In genomic region chr11:110436998-110437397, GRCm38 (mm10) we compare ENCODE assay signal across 24 mouse cellular contexts. TPM values are rescaled to one million over a fixed set of nuclear protein-coding genes. Genes with fewer than 3 reads are reported as not detected.
DNase-seq lines count a peak whose midpoint lies in the region; ATAC-seq and TF ChIP-seq lines count a peak whose summit lies in the region.
"Had no signal": no experiment of that assay in that cellular context is flagged by ENCODE, and none has a peak within 500 bp of the region (broad histone marks: within the 10 kb centered on the region; RNA-seq: fewer than 3 reads in every experiment).

No protein-coding gene starts in this region.

- no peak for DNase-seq in midbrain, embryonic 10.5 days (ENCODE audit: low spot score)
- peak; percentile 46 for DNase-seq in CH12.LX (ENCODE audit: extremely low read depth)
- DNase-seq in brain, embryonic 14.5 days (ENCODE audit: low read depth), result peak; percentile 33
- DNase-seq in heart, postnatal 4 days, result no peak
- DNase-seq: adrenal gland, adult 8-10 months; adrenal gland, postnatal 25 days; cerebellum, adult 18-20 months; cerebellum, adult 9-10 months; cerebellum, postnatal 14 days; gastrocnemius, postnatal 25 days; heart, adult 18-20 months; heart, postnatal 10 days; heart, postnatal 36 days had no signal

- dilution Hi-C loops in CH12.LX (cut with MboI; ENCODE audit: extremely low pct_ligation_motif_present, extremely low pct_unique_long_range_greater_than_20kb, low sequenced_read_pairs), result no loop called here

- no peak overlapping the region for H3K27ac ChIP-seq in forebrain, embryonic 16.5 days (ENCODE audit: low read length)
- H3K27ac ChIP-seq in forebrain, embryonic 12.5 days, result no peak overlapping the region
- H3K27ac ChIP-seq in midbrain, embryonic 13.5 days, result no peak overlapping the region
- no peak overlapping the region for H3K27ac ChIP-seq in midbrain, embryonic 10.5 days (replicated peaks)
- H3K27ac ChIP-seq in CH12.LX (ENCODE audit: insufficient read depth, low read depth), result peak overlapping the region; percentile 85
- H3K27ac ChIP-seq: heart, embryonic 15.5 days; hindbrain, embryonic 14.5 days; hindbrain, postnatal 0 days had no signal

- H3K4me1 ChIP-seq in forebrain, embryonic 16.5 days (replicated peaks; ENCODE audit: control insufficient read depth, insufficient read depth, low read length), result peaks cover 4% of the 10 kb centered on the region
- peaks cover 16% of the 10 kb centered on the region for H3K4me1 ChIP-seq in forebrain, embryonic 12.5 days
- H3K4me1 ChIP-seq in midbrain, embryonic 13.5 days (replicated peaks), result peaks cover 16% of the 10 kb centered on the region
- H3K4me1 ChIP-seq in midbrain, embryonic 10.5 days, result peaks cover 28% of the 10 kb centered on the region
- H3K4me1 ChIP-seq in CH12.LX (ENCODE audit: control insufficient read depth in 1 of 2, insufficient read depth in 2 of 2), result peaks cover 34 to 84% of the 10 kb centered on the region in 2 experiments
- H3K4me1 ChIP-seq: heart, embryonic 12.5 days; heart, embryonic 15.5 days had no signal

- no peaks in the 10 kb centered on the region for H3K9me3 ChIP-seq in forebrain, embryonic 16.5 days (ENCODE audit: control insufficient read depth, low read length)
- H3K9me3 ChIP-seq in forebrain, embryonic 12.5 days, result 0 out of 2 replicates have a peak, but pooled peaks cover 5% of the 10 kb centered on the region
- no peaks in the 10 kb centered on the region for H3K9me3 ChIP-seq in midbrain, embryonic 13.5 days
- H3K9me3 ChIP-seq in midbrain, embryonic 10.5 days (replicated peaks), result peaks cover 4% of the 10 kb centered on the region; the same call in 1 of the 2 replicates
- peaks cover 8% of the 10 kb centered on the region for H3K9me3 ChIP-seq in CH12.LX (replicated peaks; ENCODE audit: low read length)
- H3K9me3 ChIP-seq: heart, embryonic 15.5 days had no signal

- no peaks in the 10 kb centered on the region for H3K79me2 ChIP-seq in CH12.LX (replicated peaks; ENCODE audit: control insufficient read depth, extremely low read depth, insufficient read depth, poor library complexity, severe bottlenecking)

- in situ Hi-C loops in CH12.LX (cut with MboI; ENCODE audit: low pct_ligation_motif_present, low pct_unique_long_range_greater_than_20kb, low sequenced_read_pairs), result loop anchor here (10.0 kb wide), 1 partner anchor 72 kb away; no protein-coding TSS in a partner anchor

- TF ChIP-seq CTCF in CH12.LX (conservative IDR thresholded peaks at IDR 0.05 in 1 of 2, IDR thresholded peaks at IDR 0.05 in 1 of 2; ENCODE audit: low read depth in 2 of 2, low read length in 2 of 2), result no peak
- TF ChIP-seq CTCF in brain, embryonic 14.5 days (IDR thresholded peaks at IDR 0.05; ENCODE audit: borderline replicate concordance, extremely low read depth, insufficient read depth, insufficient read length), result no peak

- WGBS in forebrain, embryonic 16.5 days, result 17% methylated on average over 12 of the region's 12 CpGs
- WGBS in forebrain, embryonic 12.5 days, result 11% methylated on average over 12 of the region's 12 CpGs
- WGBS in midbrain, embryonic 13.5 days, result 14% methylated on average over 12 of the region's 12 CpGs
- WGBS in midbrain, embryonic 10.5 days, result 38% methylated on average over 12 of the region's 12 CpGs

- 0 out of 2 replicates have a peak overlapping the region, but pooled peaks have one; percentile 0 for H3K9ac ChIP-seq in forebrain, embryonic 16.5 days (replicated peaks; ENCODE audit: low read depth, low read length)
- no peak overlapping the region for H3K9ac ChIP-seq in forebrain, embryonic 12.5 days
- no peak overlapping the region for H3K9ac ChIP-seq in midbrain, embryonic 13.5 days (replicated peaks)
- H3K9ac ChIP-seq in CH12.LX (ENCODE audit: insufficient read depth, low read depth), result peak overlapping the region; percentile 11; the same call in 1 of the 2 replicates
- H3K9ac ChIP-seq: heart, embryonic 12.5 days; heart, embryonic 15.5 days; hindbrain, embryonic 14.5 days had no signal

- peak; percentile 30; the same call in 1 of the 2 replicates for TF ChIP-seq EP300 in CH12.LX (IDR thresholded peaks at IDR 0.05; ENCODE audit: low read length)

- no peak overlapping the region for H3K4me2 ChIP-seq in forebrain, embryonic 16.5 days (ENCODE audit: low read length)
- H3K4me2 ChIP-seq in forebrain, embryonic 12.5 days, result no peak overlapping the region
- H3K4me2 ChIP-seq in midbrain, embryonic 13.5 days (replicated peaks), result 0 out of 2 replicates have a peak overlapping the region, but pooled peaks have one; percentile 6
- H3K4me2 ChIP-seq in CH12.LX (ENCODE audit: insufficient read depth, low read depth, poor library complexity, severe bottlenecking), result peak overlapping the region; percentile 26
- H3K4me2 ChIP-seq: heart, embryonic 12.5 days; heart, embryonic 15.5 days; hindbrain, embryonic 14.5 days had no signal

- no peaks in the 10 kb centered on the region for H3K27me3 ChIP-seq in forebrain, embryonic 16.5 days (replicated peaks; ENCODE audit: control insufficient read depth, insufficient read depth, low read length)
- H3K27me3 ChIP-seq in forebrain, embryonic 12.5 days, result no peaks in the 10 kb centered on the region
- H3K27me3 ChIP-seq in midbrain, embryonic 13.5 days, result no peaks in the 10 kb centered on the region
- H3K27me3 ChIP-seq in midbrain, embryonic 10.5 days (ENCODE audit: low read depth, poor library complexity, severe bottlenecking), result no peaks in the 10 kb centered on the region
- H3K27me3 ChIP-seq in CH12.LX (replicated peaks), result no peaks in the 10 kb centered on the region
- H3K27me3 ChIP-seq: heart, embryonic 12.5 days; heart, embryonic 15.5 days had no signal

- TF ChIP-seq RAD21 in CH12.LX (IDR thresholded peaks at IDR 0.05; ENCODE audit: low read depth, low read length), result no peak

- 0 out of 2 replicates have a peak, but pooled peaks have one; percentile 29 for ATAC-seq in forebrain, embryonic 16.5 days
- no peak for ATAC-seq in forebrain, embryonic 12.5 days (ENCODE audit: low FRiP score)
- no peak for ATAC-seq in midbrain, embryonic 13.5 days
- ATAC-seq: activated CD4-positive, CD25-positive, alpha-beta regulatory T cell, adult 4 months; CD4-positive, CD25-positive, alpha-beta regulatory T cell, adult 4 months; hindbrain, postnatal 0 days; inflammation-experienced regulatory T-cells, adult 6 months; intestine, embryonic 16.5 days had no signal

- no peak for TF ChIP-seq POLR2A in CH12.LX (IDR thresholded peaks at IDR 0.05; ENCODE audit: low read depth, low read length)
- TF ChIP-seq POLR2A in brain, embryonic 14.5 days (IDR thresholded peaks at IDR 0.05; ENCODE audit: borderline replicate concordance, extremely low read depth, insufficient read depth, insufficient read length, poor library complexity, severe bottlenecking), result no peak

- H3K36me3 ChIP-seq in forebrain, embryonic 16.5 days (ENCODE audit: control insufficient read depth, insufficient read depth), result no peaks in the 10 kb centered on the region
- peaks cover 8% of the 10 kb centered on the region for H3K36me3 ChIP-seq in forebrain, embryonic 12.5 days (replicated peaks)
- peaks cover 2% of the 10 kb centered on the region; the same call in 1 of the 2 replicates for H3K36me3 ChIP-seq in midbrain, embryonic 13.5 days
- H3K36me3 ChIP-seq in midbrain, embryonic 10.5 days, result peaks cover 36% of the 10 kb centered on the region
- peaks cover 0 to 2% of the 10 kb centered on the region in 2 experiments for H3K36me3 ChIP-seq in CH12.LX (replicated peaks in 1 of 2; ENCODE audit: control insufficient read depth in 1 of 2, insufficient read depth in 1 of 2, low read length in 1 of 2)
- H3K36me3 ChIP-seq: heart, embryonic 15.5 days had no signal

- H3K4me3 ChIP-seq in forebrain, embryonic 16.5 days (replicated peaks; ENCODE audit: low read length), result no peak overlapping the region
- no peak overlapping the region for H3K4me3 ChIP-seq in forebrain, embryonic 12.5 days (replicated peaks)
- no peak overlapping the region for H3K4me3 ChIP-seq in midbrain, embryonic 13.5 days (replicated peaks)
- no peak overlapping the region for H3K4me3 ChIP-seq in midbrain, embryonic 10.5 days
- H3K4me3 ChIP-seq in CH12.LX (replicated peaks in 1 of 3; ENCODE audit: low read depth in 2 of 3, low read length in 2 of 3, poor library complexity in 1 of 3), result peak overlapping the region in 2 of 3 experiments; percentile 2 to 16
- H3K4me3 ChIP-seq: heart, embryonic 12.5 days; heart, embryonic 15.5 days had no signal

TF ChIP-seq in CH12.LX, 34 proteins besides CTCF, POLR2A, EP300 and RAD21 (continues in another document):
- TF ChIP-seq MYC (IDR thresholded peaks at IDR 0.05; ENCODE audit: low read depth, low read length) (peak; percentile 77), ETS1 (conservative IDR thresholded peaks at IDR 0.05; ENCODE audit: low read depth, low read length) (peak; percentile 29; the same call in 1 of the 2 replicates), CHD2 (IDR thresholded peaks at IDR 0.05; ENCODE audit: low read length) (0 out of 2 replicates have a peak, but pooled peaks have one; percentile 39), NELFE (IDR thresholded peaks at IDR 0.05; ENCODE audit: low read depth, low read length) (no peak), RCOR1 (conservative IDR thresholded peaks at IDR 0.05; ENCODE audit: low read depth, low read length) (no peak), TCF12 (IDR thresholded peaks at IDR 0.05; ENCODE audit: low read depth, low read length) (no peak), KAT2A (IDR thresholded peaks at IDR 0.05; ENCODE audit: insufficient replicate concordance, low read length) (no peak), SIN3A (IDR thresholded peaks at IDR 0.05; ENCODE audit: low read length) (peak; percentile 74), MAX (IDR thresholded peaks at IDR 0.05; ENCODE audit: low read length) (peak; percentile 96), MEF2A (IDR thresholded peaks at IDR 0.05; ENCODE audit: borderline replicate concordance, low read depth, low read length) (0 out of 2 replicates have a peak, but pooled peaks have one; percentile 26), MXI1 (IDR thresholded peaks at IDR 0.05; ENCODE audit: low read depth, low read length) (no peak; the same call in 1 of the 2 replicates), HCFC1 (IDR thresholded peaks at IDR 0.05; ENCODE audit: low read depth, low read length) (no peak), BHLHE40 (IDR thresholded peaks at IDR 0.05; ENCODE audit: low read depth, low read length) (peak; percentile 94), ZMIZ1 (IDR thresholded peaks at IDR 0.05; ENCODE audit: low read depth, low read length) (no peak)

RNA-seq across cellular contexts. Expression of gene Map2k6, which starts 38.1 kb away (rescaled TPM):
- polyA plus RNA-seq in forebrain, embryonic 16.5 days (2015; fragmentation: Nextera tagmentation; extraction: Ambion mirVana), result 44.7 and 51.7 TPM in 2 replicates
- 39.5 and 40.3 TPM in 2 replicates for polyA plus RNA-seq in forebrain, embryonic 12.5 days (2016; fragmentation: Nextera tagmentation; extraction: Ambion mirVana)
- polyA plus RNA-seq in midbrain, embryonic 13.5 days (2015; fragmentation: Nextera tagmentation; extraction: Ambion mirVana), result 22.9 and 24.9 TPM in 2 replicates
- 31.4 and 35.8 TPM in 2 replicates for polyA plus RNA-seq in midbrain, embryonic 10.5 days (2016; fragmentation: Nextera tagmentation; extraction: Ambion mirVana)
- 11.3 and 16.8 TPM in 2 replicates for total RNA-seq in CH12.LX (2012; rRNA removed)
- 21.9 and 23.0 TPM in 2 replicates for total RNA-seq in CH12.LX (2014; rRNA removed)
- 16.9 and 18.0 TPM in 2 replicates for polyA plus RNA-seq in CH12.LX (2012; ENCODE audit: insufficient read length, low read depth)
- polyA plus RNA-seq in brain, embryonic 14.5 days (2012; rRNA removed), result 20.8 and 21.4 TPM in 2 replicates
- total RNA-seq in heart, postnatal 4 days (2021), result 10 to 100 TPM; 11.8 to 15.0 TPM

Comparison
In these comparisons a context has a peak if more than half of its experiments do, and no peak if none do; other contexts are left out.
1. H3K9ac ChIP-seq: peak in forebrain, embryonic 16.5 days (single experiment) and CH12.LX (single experiment); none in forebrain, embryonic 12.5 days (single experiment) and midbrain, embryonic 13.5 days (single experiment).
2. H3K4me2 ChIP-seq: peak in midbrain, embryonic 13.5 days (single experiment) and CH12.LX (single experiment); none in forebrain, embryonic 16.5 days (single experiment) and forebrain, embryonic 12.5 days (single experiment).
3. H3K4me3 ChIP-seq: peak in CH12.LX (2 of 3); none in forebrain, embryonic 16.5 days (single experiment), forebrain, embryonic 12.5 days (single experiment), midbrain, embryonic 13.5 days (single experiment) and midbrain, embryonic 10.5 days (single experiment).
4. DNase-seq: peak in CH12.LX (single experiment) and brain, embryonic 14.5 days (single experiment); none in midbrain, embryonic 10.5 days (single experiment) and heart, postnatal 4 days (single experiment).